Mouse (Mus musculus) E14TG2a.4 (cell line): ENCODE measurements at regions not wholly inside any gene's neighbourhood (a gene's known extent, or its start where the extent isn't known, plus 50 kb on each side); places are given as distances from the start of the nearest gene placed in this dataset.

ENCODE experiments used
- CTCF ChIP-seq: conservative IDR thresholded peaks from 2 replicates; pipeline ENCODE4 v1.5.1; 2014; ENCODE audit warnings: low read length
- NANOG ChIP-seq: IDR thresholded peaks from 2 replicates; pipeline ENCODE4 v1.6.1; 2014; ENCODE audit warnings: borderline replicate concordance, low read length, mixed read lengths
- POU5F1 ChIP-seq: IDR thresholded peaks from 2 replicates; pipeline ENCODE4 v1.6.1; 2014; ENCODE audit warnings: low read length, borderline replicate concordance

DNA sequence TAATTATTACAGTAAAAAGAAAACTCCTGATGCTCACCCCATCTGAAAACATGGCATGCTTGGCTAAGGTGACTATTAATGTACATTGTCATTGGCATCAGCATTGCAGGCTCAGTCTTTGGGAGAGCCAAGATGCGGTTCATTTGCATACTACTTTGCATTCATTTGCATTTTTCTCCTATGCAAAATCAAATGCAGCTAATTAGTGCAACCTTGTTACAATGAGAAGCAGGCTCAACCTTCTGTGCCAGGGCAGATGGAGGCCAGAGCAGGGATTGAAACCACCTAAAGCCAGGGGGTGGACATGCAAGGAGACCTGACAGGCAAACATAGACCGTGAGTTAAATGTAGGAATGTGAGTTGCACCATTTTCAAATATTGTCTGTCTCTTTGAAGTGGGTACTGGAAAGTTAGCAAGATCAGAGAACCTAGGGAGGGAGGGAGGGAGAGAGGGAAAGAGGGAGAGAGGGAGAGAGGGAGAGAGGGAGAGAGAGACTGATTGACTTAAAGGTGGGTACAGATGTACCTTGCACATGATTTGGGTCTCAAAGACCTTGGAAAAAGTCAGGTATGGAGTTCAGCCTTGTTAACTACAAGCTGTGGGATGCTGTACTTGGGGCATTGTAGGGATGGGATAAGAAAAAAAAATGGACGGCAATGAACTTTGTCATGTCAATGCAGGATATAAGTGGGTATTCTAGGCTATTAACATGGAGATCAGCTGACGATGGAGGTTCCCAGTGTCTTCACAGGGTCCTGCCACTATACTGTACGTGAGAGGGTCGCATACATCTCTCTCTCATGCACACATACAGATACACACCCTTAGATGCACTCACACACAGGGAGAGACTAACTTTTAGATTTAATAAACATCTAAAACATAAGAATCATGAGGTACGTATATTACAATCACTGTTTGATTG is 1362.1 kb upstream of the A1bg start:
- TF ChIP-seq CTCF (no peak), NANOG (no peak), POU5F1 (no peak)
